Mouse (Mus musculus) liver, embryonic 14.5 days (tissue): ENCODE data around the gene Rnf186. TPM values are rescaled to one million over a fixed set of nuclear protein-coding genes. Genes with fewer than 3 reads are reported as not detected.
A peak's percentile ranks its signal among the peaks of the same experiment; 100 is the strongest.

Source experiments
- ATAC-seq: fragments of 200-750 bp; cut with Nextera tagmentation; 2 replicates; pipeline ENCODE4 v1.8.0; 2017; ENCODE audit warnings: moderate number of reproducible peaks, mild to moderate bottlenecking, moderate library complexity; ENCODE audit not compliant: insufficient read depth
- DNase-seq, 3 experiments: peaks; one replicate each; pipeline ENCODE4 v3.0.0-alpha.2; 2012 to 2013; ENCODE audit warnings: low read depth in 3 of 3, low spot score in 3 of 3
- H3K27ac ChIP-seq: fragments of 300-500 bp; sonication (generic); 2 replicates; pipeline ENCODE4 v1.5.1; 2014; ENCODE audit warnings: moderate library complexity, mild to moderate bottlenecking, control low read depth, inconsistent platforms
- H3K27me3 ChIP-seq: fragments of 300-500 bp; sonication (generic); 2 replicates; pipeline ENCODE4 v1.6.1; 2014; ENCODE audit warnings: mild to moderate bottlenecking, low read length, moderate library complexity; ENCODE audit not compliant: control insufficient read depth, insufficient read depth
- H3K36me3 ChIP-seq: fragments of 300-500 bp; sonication (generic); replicated peaks from 2 replicates; pipeline ENCODE4 v1.6.1; 2014; ENCODE audit warnings: low read depth; ENCODE audit not compliant: control insufficient read depth, insufficient read depth
- H3K4me1 ChIP-seq, 2 experiments: fragments of 200-500 bp in 1 of 2; fragments of 300-500 bp in 1 of 2; sonication (generic) in 1 of 2; replicated peaks; 2 replicates each; pipeline ENCODE4 v1.6.1; 2012 to 2014; ENCODE audit warnings: antibody characterized with exemption in 1 of 2, inconsistent platforms in 1 of 2, low read length in 1 of 2; ENCODE audit not compliant: control insufficient read depth in 2 of 2, insufficient read depth in 2 of 2
- H3K4me2 ChIP-seq: fragments of 300-500 bp; sonication (generic); 2 replicates; pipeline ENCODE4 v1.6.1; 2014; ENCODE audit warnings: low read depth, mild to moderate bottlenecking, control low read depth, moderate library complexity
- H3K4me3 ChIP-seq, 2 experiments: fragments of 200-500 bp in 1 of 2; fragments of 300-500 bp in 1 of 2; sonication (generic) in 1 of 2; 2 replicates each; pipeline ENCODE4 v1.5.1; 2012 to 2014; ENCODE audit warnings: low read depth in 2 of 2, low read length in 2 of 2, mild to moderate bottlenecking in 2 of 2, control low read depth in 1 of 2, inconsistent platforms in 1 of 2, moderate library complexity in 1 of 2; ENCODE audit not compliant: insufficient read depth in 1 of 2
- H3K9ac ChIP-seq: fragments of 300-500 bp; sonication (generic); replicated peaks from 2 replicates; pipeline ENCODE4 v1.6.1; 2014; ENCODE audit warnings: mild to moderate bottlenecking, control low read depth, moderate library complexity
- H3K9me3 ChIP-seq: fragments of 300-500 bp; sonication (generic); 2 replicates; pipeline ENCODE4 v1.6.1; 2016; ENCODE audit warnings: low read length, mixed read lengths; ENCODE audit not compliant: control insufficient read depth
- CTCF ChIP-seq: IDR thresholded peaks from 2 replicates; pipeline ENCODE4 v1.5.1; 2016; ENCODE audit warnings: antibody characterized with exemption, low read depth, control low read depth
- EP300 ChIP-seq: IDR thresholded peaks from 2 replicates; pipeline ENCODE4 v1.6.1; 2016; ENCODE audit warnings: antibody characterized with exemption, low read depth
- WGBS: fragments of 180-500 bp; shearing (Covaris S2); extraction: QIAGEN DNeasy Blood & Tissue Kit; methylation state at CpG from one replicate; pipeline ENCODE4 v1.1.7; 2014; ENCODE audit not compliant: insufficient replicate concordance; 5-methylcytosine and 5-hydroxymethylcytosine counted together
- polyA plus RNA-seq, 2 experiments: library from polyadenylated mRNA; depleted of rRNA in 1 of 2; stranded (reverse) in 1 of 2; unstranded in 1 of 2; fragments of >200 nt; fragmentation: Nextera tagmentation in 1 of 2; extraction: Ambion mirVana in 1 of 2; gene quantifications; 2 replicates each; pipeline versions ENCODE4 v1.2.1 to v1.2.3; 2012 to 2014

Gene Rnf186
- polyA plus RNA-seq, 2 experiments: 0.13 to 0.18 TPM

DNA sequence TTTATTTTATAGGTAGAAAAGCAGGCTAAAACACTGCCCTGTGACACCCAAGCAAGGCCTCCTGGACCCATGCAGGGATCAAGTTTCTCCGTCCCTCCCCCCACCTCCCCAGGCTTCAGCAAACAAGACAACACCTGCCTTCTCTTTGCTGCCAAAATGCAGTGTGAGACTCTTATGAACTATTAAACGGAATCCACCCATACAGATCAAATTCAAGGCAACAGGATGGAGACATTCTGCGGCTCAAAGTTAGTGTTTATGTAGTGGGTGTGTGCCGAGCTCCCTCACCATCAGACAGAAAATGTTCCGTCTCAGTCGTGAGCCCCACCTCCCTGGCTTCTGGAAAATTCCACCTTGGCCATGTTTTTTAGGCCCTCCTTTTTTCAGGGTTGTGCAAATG, 24.9 kb upstream of the Rnf186 start:
- no peaks in the 10 kb centered on the region for H3K9me3 ChIP-seq
- H3K27ac ChIP-seq: no peak overlapping the region
- TF ChIP-seq CTCF (no peak), EP300 (no peak)
- H3K36me3 ChIP-seq: no peaks in the 10 kb centered on the region
- H3K4me2 ChIP-seq: no peak overlapping the region
- ATAC-seq (no peak), DNase-seq (no peak)
- 56% methylated on average over 6 of the region's 6 CpGs for WGBS
- H3K27me3 ChIP-seq: no peaks in the 10 kb centered on the region
- H3K9ac ChIP-seq: no peak overlapping the region
- peaks cover 0 to 3% of the 10 kb centered on the region in 2 experiments; a peak in 1 of 4 replicates for H3K4me1 ChIP-seq
- no peak overlapping the region for H3K4me3 ChIP-seq

DNA sequence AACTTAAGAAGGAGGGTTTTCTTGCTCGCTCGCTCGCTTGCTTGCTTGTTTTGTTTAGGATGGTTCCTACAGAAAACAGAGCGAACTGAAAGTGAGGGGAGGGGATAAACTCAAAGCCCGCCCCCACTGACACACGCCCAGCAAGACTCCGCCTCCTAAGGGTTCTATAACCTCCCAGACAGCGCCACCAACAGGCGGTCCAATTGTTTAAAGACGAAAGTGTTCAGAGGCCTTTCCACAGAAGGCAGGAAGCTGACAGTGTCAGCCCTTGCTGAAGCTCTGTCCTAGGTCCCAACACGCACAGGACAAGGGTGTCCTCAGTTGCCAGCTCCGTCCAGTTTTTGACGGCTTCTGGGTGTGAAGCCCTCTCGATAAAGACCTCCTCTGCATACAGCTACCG, 23.2 kb upstream of the Rnf186 start:
- no peak overlapping the region for H3K27ac ChIP-seq
- H3K4me3 ChIP-seq: peak overlapping the region; percentile 45
- no peaks in the 10 kb centered on the region for H3K27me3 ChIP-seq
- no peaks in the 10 kb centered on the region for H3K9me3 ChIP-seq
- peak; percentile 51; the same call in 1 of the 2 replicates for ATAC-seq
- no peaks in the 10 kb centered on the region for H3K36me3 ChIP-seq
- no peak overlapping the region for H3K9ac ChIP-seq
- peaks cover 0 to 3% of the 10 kb centered on the region in 2 experiments; a peak in 1 of 4 replicates for H3K4me1 ChIP-seq
- H3K4me2 ChIP-seq: peak overlapping the region; percentile 44
- no peak for TF ChIP-seq EP300
- TF ChIP-seq CTCF: peak; percentile 73
- WGBS: 13% methylated on average over 15 of the region's 15 CpGs
- DNase-seq: peak; percentile 68 to 71 (median 71)

DNA sequence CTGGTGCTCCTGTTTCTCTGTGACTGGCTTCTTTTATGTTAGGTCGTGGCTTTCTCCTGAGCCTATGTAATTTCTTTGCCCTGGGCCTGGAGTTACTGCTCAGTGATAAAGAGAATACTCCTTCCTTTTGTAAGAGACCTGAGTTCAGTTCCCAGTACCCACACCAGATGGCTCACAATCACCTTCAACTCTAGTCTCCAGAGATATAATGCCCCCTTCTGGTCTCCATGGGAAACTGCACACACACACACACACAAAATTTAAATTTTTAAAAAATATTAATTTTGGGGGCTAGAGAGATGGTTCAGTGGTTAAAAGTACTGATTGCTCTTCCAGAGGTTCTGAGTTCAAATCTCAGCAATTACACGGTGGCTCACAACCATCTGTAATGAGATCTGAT, 18.7 kb upstream of the Rnf186 start:
- H3K9me3 ChIP-seq: no peaks in the 10 kb centered on the region
- no peaks in the 10 kb centered on the region; a peak in 1 of 4 replicates for H3K4me1 ChIP-seq
- no peak overlapping the region for H3K4me2 ChIP-seq
- no peak for TF ChIP-seq EP300
- no peak for TF ChIP-seq CTCF
- H3K27ac ChIP-seq: no peak overlapping the region
- no peak for DNase-seq
- H3K4me3 ChIP-seq: no peak overlapping the region
- H3K9ac ChIP-seq: no peak overlapping the region
- H3K27me3 ChIP-seq: no peaks in the 10 kb centered on the region
- H3K36me3 ChIP-seq: no peaks in the 10 kb centered on the region
- ATAC-seq: no peak
- WGBS: 61% methylated on average over 2 of the region's 2 CpGs

DNA sequence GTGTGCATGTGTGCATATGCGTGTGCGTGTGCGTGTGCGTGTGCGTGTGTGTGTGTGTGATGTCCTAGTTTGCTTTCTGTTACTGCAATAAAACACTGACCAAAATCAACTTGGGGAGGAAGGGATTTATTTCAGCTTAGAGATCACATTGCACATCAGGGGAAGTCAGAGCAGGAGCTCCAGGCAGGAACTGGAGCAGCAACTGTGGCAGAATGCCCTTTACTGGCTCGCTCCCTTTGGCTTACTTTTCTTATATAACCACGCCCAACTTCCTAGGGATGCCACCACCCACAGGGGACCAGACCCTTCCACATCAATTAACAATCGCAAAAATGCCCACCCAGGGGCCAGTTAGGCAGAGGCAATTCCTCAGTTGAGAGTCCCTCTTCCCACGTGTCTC, 8.3 kb upstream of the Rnf186 start:
- Histone ChIP-seq H3K27ac (no peak overlapping the region), H3K36me3 (no peaks in the 10 kb centered on the region), H3K9ac (no peak overlapping the region), H3K4me3 (no peak overlapping the region), H3K9me3 (no peaks in the 10 kb centered on the region), H3K4me1 (no peaks in the 10 kb centered on the region), H3K4me2 (no peak overlapping the region), H3K27me3 (no peaks in the 10 kb centered on the region)
- no peak for DNase-seq
- TF ChIP-seq CTCF (no peak), EP300 (no peak)
- WGBS: 70% methylated on average over 9 of the region's 9 CpGs
- ATAC-seq: no peak

DNA sequence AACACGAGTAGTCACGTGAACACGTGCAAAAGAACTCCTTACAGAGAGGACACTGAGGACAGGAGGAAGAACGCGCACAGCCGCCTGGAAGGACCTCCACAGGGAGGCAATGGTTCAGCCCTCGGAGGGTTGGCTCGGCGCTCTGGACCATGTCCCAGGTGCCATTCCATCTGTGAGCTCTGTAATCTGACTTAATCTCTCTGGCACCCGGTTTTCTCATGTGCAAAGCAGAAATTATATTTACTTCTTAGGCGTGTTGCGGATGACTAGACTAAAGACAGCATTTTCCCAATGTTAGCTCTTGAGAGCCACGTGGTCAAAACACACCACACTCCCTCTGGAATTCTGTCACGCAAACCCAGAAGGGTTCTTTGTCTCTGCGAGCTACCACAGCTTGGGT, 7.8 kb upstream of the Rnf186 start:
- no peaks in the 10 kb centered on the region for H3K4me1 ChIP-seq
- H3K9ac ChIP-seq: no peak overlapping the region
- H3K4me3 ChIP-seq: no peak overlapping the region
- no peak overlapping the region for H3K4me2 ChIP-seq
- 67% methylated on average over 15 of the region's 15 CpGs for WGBS
- no peak for DNase-seq
- H3K27me3 ChIP-seq: no peaks in the 10 kb centered on the region
- TF ChIP-seq CTCF (no peak), EP300 (no peak)
- H3K27ac ChIP-seq: no peak overlapping the region
- ATAC-seq: no peak
- H3K36me3 ChIP-seq: no peaks in the 10 kb centered on the region
- H3K9me3 ChIP-seq: no peaks in the 10 kb centered on the region
